In genomic region chr4:47255641-47256040, GRCm38 (mm10) we compare ENCODE assay signal across 8 mouse cellular contexts. TPM values are rescaled to one million over a fixed set of nuclear protein-coding genes. Genes with fewer than 3 reads are reported as not detected.
DNase-seq lines count a peak whose midpoint lies in the region; ATAC-seq lines count a peak whose summit lies in the region.

No protein-coding gene starts in this region.

- intact Hi-C loops in left cerebral cortex, postnatal 36 days (cut with DNase I), result loop anchor here (2.0 kb wide), 1 partner anchor 133 kb away; no protein-coding TSS in a partner anchor

- no peak overlapping the region for H3K27ac ChIP-seq in hindbrain, embryonic 11.5 days (ENCODE audit: low read depth, low read length)
- H3K27ac ChIP-seq in hindbrain, embryonic 12.5 days, result no peak overlapping the region
- no peak overlapping the region for H3K27ac ChIP-seq in forebrain, embryonic 14.5 days (ENCODE audit: low read depth, low read length)
- no peak overlapping the region for H3K27ac ChIP-seq in hindbrain, embryonic 14.5 days
- H3K27ac ChIP-seq in midbrain, embryonic 16.5 days (ENCODE audit: low read length), result no peak overlapping the region

- no peaks in the 10 kb centered on the region for H3K4me1 ChIP-seq in hindbrain, embryonic 11.5 days (replicated peaks; ENCODE audit: control insufficient read depth, insufficient read depth, low read length)
- H3K4me1 ChIP-seq in hindbrain, embryonic 12.5 days, result no peaks in the 10 kb centered on the region
- no peaks in the 10 kb centered on the region for H3K4me1 ChIP-seq in forebrain, embryonic 14.5 days (ENCODE audit: control insufficient read depth, insufficient read depth, low read length)
- H3K4me1 ChIP-seq in hindbrain, embryonic 14.5 days (replicated peaks; ENCODE audit: control insufficient read depth, insufficient read depth, low read length), result no peaks in the 10 kb centered on the region
- H3K4me1 ChIP-seq in midbrain, embryonic 16.5 days (ENCODE audit: control insufficient read depth, insufficient read depth, low read length), result no peaks in the 10 kb centered on the region

- 40% methylated on average over 4 of the region's 4 CpGs for WGBS in hindbrain, embryonic 11.5 days
- 41% methylated on average over 4 of the region's 4 CpGs for WGBS in hindbrain, embryonic 12.5 days
- 43% methylated on average over 4 of the region's 4 CpGs for WGBS in forebrain, embryonic 14.5 days
- WGBS in hindbrain, embryonic 14.5 days, result 44% methylated on average over 4 of the region's 4 CpGs
- 50% methylated on average over 4 of the region's 4 CpGs for WGBS in midbrain, embryonic 16.5 days

- H3K4me2 ChIP-seq in hindbrain, embryonic 11.5 days (replicated peaks; ENCODE audit: low read depth, low read length), result no peak overlapping the region
- no peak overlapping the region for H3K4me2 ChIP-seq in hindbrain, embryonic 12.5 days (replicated peaks)
- H3K4me2 ChIP-seq in forebrain, embryonic 14.5 days (ENCODE audit: low read length), result no peak overlapping the region
- no peak overlapping the region for H3K4me2 ChIP-seq in hindbrain, embryonic 14.5 days (replicated peaks)
- H3K4me2 ChIP-seq in midbrain, embryonic 16.5 days (ENCODE audit: low read length), result no peak overlapping the region

- no peaks in the 10 kb centered on the region for H3K9me3 ChIP-seq in hindbrain, embryonic 11.5 days (ENCODE audit: control insufficient read depth, low read length)
- no peaks in the 10 kb centered on the region for H3K9me3 ChIP-seq in hindbrain, embryonic 12.5 days (replicated peaks)
- peaks cover 5% of the 10 kb centered on the region; the same call in 1 of the 2 replicates for H3K9me3 ChIP-seq in forebrain, embryonic 14.5 days (replicated peaks; ENCODE audit: control insufficient read depth, low read length)
- H3K9me3 ChIP-seq in hindbrain, embryonic 14.5 days (ENCODE audit: control insufficient read depth, low read length), result 0 out of 2 replicates have a peak, but pooled peaks cover 6% of the 10 kb centered on the region
- no peaks in the 10 kb centered on the region for H3K9me3 ChIP-seq in midbrain, embryonic 16.5 days (replicated peaks; ENCODE audit: control insufficient read depth, low read length, poor library complexity, severe bottlenecking)

- H3K36me3 ChIP-seq in hindbrain, embryonic 11.5 days (ENCODE audit: control insufficient read depth, insufficient read depth, low read length), result no peaks in the 10 kb centered on the region
- no peaks in the 10 kb centered on the region for H3K36me3 ChIP-seq in hindbrain, embryonic 12.5 days
- H3K36me3 ChIP-seq in forebrain, embryonic 14.5 days (ENCODE audit: control insufficient read depth, insufficient read depth, low read length), result no peaks in the 10 kb centered on the region
- H3K36me3 ChIP-seq in hindbrain, embryonic 14.5 days (replicated peaks; ENCODE audit: control insufficient read depth, insufficient read depth), result no peaks in the 10 kb centered on the region
- no peaks in the 10 kb centered on the region for H3K36me3 ChIP-seq in midbrain, embryonic 16.5 days (ENCODE audit: control insufficient read depth, insufficient read depth, low read length)

- peak; percentile 77 for DNase-seq in hindbrain, embryonic 11.5 days (ENCODE audit: low spot score)
- peak; percentile 30 for DNase-seq in c-Kit-positive CD71-positive TER-119-negative erythroid progenitor cells, embryonic 14.5 days (ENCODE audit: low read depth)
- peak; percentile 62 for DNase-seq in forebrain, embryonic 14.5 days (ENCODE audit: low spot score)
- peak; percentile 63 for DNase-seq in hindbrain, embryonic 14.5 days (ENCODE audit: low spot score)
- DNase-seq in left cerebral cortex, postnatal 36 days (ENCODE audit: low spot score in 2 of 2), result peak; percentile 67 to 70
- DNase-seq in spleen, postnatal 14 days (ENCODE audit: low spot score in 2 of 2), result peak; percentile 47 to 68

- ATAC-seq in hindbrain, embryonic 11.5 days (ENCODE audit: low FRiP score), result peak; percentile 65; the same call in 1 of the 2 replicates
- ATAC-seq in hindbrain, embryonic 12.5 days (ENCODE audit: low FRiP score), result no peak
- no peak for ATAC-seq in forebrain, embryonic 14.5 days
- ATAC-seq in hindbrain, embryonic 14.5 days (ENCODE audit: low FRiP score), result no peak; the same call in 1 of the 2 replicates
- 0 out of 2 replicates have a peak, but pooled peaks have one; percentile 51 for ATAC-seq in midbrain, embryonic 16.5 days

- H3K9ac ChIP-seq in hindbrain, embryonic 11.5 days (ENCODE audit: low read depth, low read length), result no peak overlapping the region
- H3K9ac ChIP-seq in hindbrain, embryonic 12.5 days, result no peak overlapping the region
- H3K9ac ChIP-seq in forebrain, embryonic 14.5 days (ENCODE audit: low read length), result no peak overlapping the region
- H3K9ac ChIP-seq in hindbrain, embryonic 14.5 days, result no peak overlapping the region
- H3K9ac ChIP-seq in midbrain, embryonic 16.5 days (ENCODE audit: low read depth, low read length), result no peak overlapping the region

- no peaks in the 10 kb centered on the region for H3K27me3 ChIP-seq in hindbrain, embryonic 11.5 days (ENCODE audit: control insufficient read depth, insufficient read depth, low read length)
- H3K27me3 ChIP-seq in hindbrain, embryonic 12.5 days, result no peaks in the 10 kb centered on the region
- H3K27me3 ChIP-seq in forebrain, embryonic 14.5 days (replicated peaks; ENCODE audit: control insufficient read depth, insufficient read depth, low read length), result no peaks in the 10 kb centered on the region
- no peaks in the 10 kb centered on the region for H3K27me3 ChIP-seq in hindbrain, embryonic 14.5 days (ENCODE audit: control insufficient read depth, insufficient read depth, low read length)
- no peaks in the 10 kb centered on the region for H3K27me3 ChIP-seq in midbrain, embryonic 16.5 days (ENCODE audit: control insufficient read depth, insufficient read depth, low read depth, low read length)

- no peak overlapping the region for H3K4me3 ChIP-seq in hindbrain, embryonic 11.5 days (ENCODE audit: low read depth, low read length)
- no peak overlapping the region for H3K4me3 ChIP-seq in hindbrain, embryonic 12.5 days
- no peak overlapping the region for H3K4me3 ChIP-seq in forebrain, embryonic 14.5 days (ENCODE audit: low read depth, low read length)
- H3K4me3 ChIP-seq in hindbrain, embryonic 14.5 days (replicated peaks; ENCODE audit: low read length), result no peak overlapping the region
- H3K4me3 ChIP-seq in midbrain, embryonic 16.5 days (ENCODE audit: low read depth, low read length), result no peak overlapping the region

RNA-seq across cellular contexts. Expression of gene Col15a1, which starts 47.7 kb away (rescaled TPM):
- 4.6 and 5.9 TPM in 2 replicates for polyA plus RNA-seq in hindbrain, embryonic 11.5 days (2014; fragmentation: Nextera tagmentation; extraction: Ambion mirVana)
- polyA plus RNA-seq in hindbrain, embryonic 12.5 days (2016; fragmentation: Nextera tagmentation; extraction: Ambion mirVana), result 7.3 and 9.2 TPM in 2 replicates
- polyA plus RNA-seq in forebrain, embryonic 14.5 days (2014; fragmentation: Nextera tagmentation; extraction: Ambion mirVana), result 1.9 TPM in 2 replicates
- 4.7 and 5.6 TPM in 2 replicates for polyA plus RNA-seq in hindbrain, embryonic 14.5 days (2014; fragmentation: Nextera tagmentation; extraction: Ambion mirVana)
- 1 to 10 TPM; 5.7 to 8.3 TPM for total RNA-seq in left cerebral cortex, postnatal 36 days (2021)
- 3.4 and 5.3 TPM in 2 replicates for polyA plus RNA-seq in midbrain, embryonic 16.5 days (2015; fragmentation: Nextera tagmentation; extraction: Ambion mirVana)

Comparison
In these comparisons a context has a peak if more than half of its experiments do, and no peak if none do; other contexts are left out.
1. ATAC-seq: peak in hindbrain, embryonic 11.5 days (single experiment) and midbrain, embryonic 16.5 days (single experiment); none in hindbrain, embryonic 12.5 days (single experiment), forebrain, embryonic 14.5 days (single experiment) and hindbrain, embryonic 14.5 days (single experiment).
2. Peak in every context shown above with its lines, with median percentiles within 50 percentile points of each other: DNase-seq.